Mouse (Mus musculus) MEL (cell line): ENCODE measurements at regions not wholly inside any gene's neighbourhood (a gene's known extent, or its start where the extent isn't known, plus 50 kb on each side); places are given as distances from the start of the nearest gene placed in this dataset.

Experiments used
- CTCF ChIP-seq, 3 experiments: IDR thresholded peaks in 2 of 3; conservative IDR thresholded peaks in 1 of 3; 2 replicates each; pipeline ENCODE4 v1.5.1; 2011 to 2012; ENCODE audit warnings: low read length in 3 of 3, low read depth in 2 of 3, mild to moderate bottlenecking in 2 of 3, improper control_type of control experiment in 1 of 3, inconsistent platforms in 1 of 3, mixed read lengths in 1 of 3, moderate library complexity in 1 of 3; ENCODE audit not compliant: control insufficient read depth in 1 of 3, insufficient read depth in 1 of 3, poor library complexity in 1 of 3, severe bottlenecking in 1 of 3
- GATA1 ChIP-seq: IDR thresholded peaks from 2 replicates; pipeline ENCODE4 v1.6.1; 2011; ENCODE audit warnings: low read depth, low read length, improper control_type of control experiment
- MAX ChIP-seq: IDR thresholded peaks from 2 replicates; pipeline ENCODE4 v1.6.1; 2011; ENCODE audit warnings: low read length, improper control_type of control experiment
- MEF2A ChIP-seq: IDR thresholded peaks from 2 replicates; pipeline ENCODE4 v1.6.1; 2014; ENCODE audit warnings: low read depth, mild to moderate bottlenecking, inconsistent platforms, low read length, improper control_type of control experiment; ENCODE audit not compliant: poor library complexity, insufficient replicate concordance, severe bottlenecking; ENCODE audit errors: extremely low read depth
- NELFE ChIP-seq: IDR thresholded peaks from 2 replicates; pipeline ENCODE4 v1.6.1; 2011; ENCODE audit warnings: low read depth, low read length, improper control_type of control experiment
- POLR2A ChIP-seq, 2 experiments: IDR thresholded peaks; 2 replicates each; pipeline ENCODE4 v1.6.1; 2011 to 2012; ENCODE audit warnings: low read length in 2 of 2, mild to moderate bottlenecking in 2 of 2, control low read depth in 1 of 2, improper control_type of control experiment in 1 of 2, low read depth in 1 of 2, moderate library complexity in 1 of 2; ENCODE audit not compliant: control insufficient read depth in 1 of 2, insufficient read depth in 1 of 2, poor library complexity in 1 of 2
- POLR2AphosphoS5 ChIP-seq: IDR thresholded peaks from 2 replicates; pipeline ENCODE4 v1.6.1; 2012; ENCODE audit warnings: low read depth, borderline replicate concordance, mild to moderate bottlenecking, inconsistent platforms, low read length, moderate library complexity, mixed read lengths
- SIN3A ChIP-seq: IDR thresholded peaks from 2 replicates; pipeline ENCODE4 v1.6.1; 2012; ENCODE audit warnings: low read length, improper control_type of control experiment, inconsistent platforms
- TBP ChIP-seq: IDR thresholded peaks from 2 replicates; pipeline ENCODE4 v1.8.0; 2011; ENCODE audit warnings: low read depth, low read length, improper control_type of control experiment
- ZC3H11A ChIP-seq: IDR thresholded peaks from 2 replicates; pipeline ENCODE4 v1.6.1; 2012; ENCODE audit warnings: low read depth, mild to moderate bottlenecking, inconsistent platforms, low read length, improper control_type of control experiment
- ZKSCAN1 ChIP-seq: IDR thresholded peaks from 2 replicates; pipeline ENCODE4 v1.6.1; 2012; ENCODE audit warnings: low read depth, mild to moderate bottlenecking, inconsistent platforms, low read length, improper control_type of control experiment, moderate library complexity
- ZNF384 ChIP-seq: IDR thresholded peaks from 2 replicates; pipeline ENCODE4 v1.6.1; 2012; ENCODE audit warnings: low read depth, mild to moderate bottlenecking, inconsistent platforms, low read length, improper control_type of control experiment

DNA sequence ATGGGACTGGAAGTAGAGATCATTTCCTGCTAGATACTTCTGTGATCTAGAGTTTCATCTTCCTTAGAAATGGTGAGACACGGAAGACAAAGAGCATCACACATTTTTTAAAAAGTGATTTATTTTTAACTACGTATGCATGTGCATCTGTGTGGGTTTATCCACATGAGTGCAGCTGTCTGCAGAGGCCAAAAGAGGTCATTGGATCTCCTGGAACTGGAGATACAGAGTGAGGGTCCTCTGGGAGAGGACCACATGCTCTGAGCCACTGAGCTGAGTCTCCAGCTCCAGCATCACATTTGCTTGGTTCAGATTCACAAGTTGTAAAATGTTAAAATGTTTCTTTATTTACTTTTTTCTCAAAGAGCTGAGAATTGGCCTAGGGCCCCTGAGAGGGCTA, 166.1 kb downstream of the Gas1 start:
- no peak for TF ChIP-seq GATA1
- no peak for TF ChIP-seq NELFE
- TF ChIP-seq POLR2A (IDR thresholded peaks at IDR 0.05; ENCODE audit: control insufficient read depth in 1 of 2, insufficient read depth in 1 of 2, low read depth in 1 of 2, low read length in 2 of 2, poor library complexity in 1 of 2): no peak
- TF ChIP-seq CTCF (IDR thresholded peaks at IDR 0.05 in 2 of 3, conservative IDR thresholded peaks at IDR 0.05 in 1 of 3; ENCODE audit: control insufficient read depth in 1 of 3, insufficient read depth in 1 of 3, low read depth in 2 of 3, low read length in 3 of 3, poor library complexity in 1 of 3, severe bottlenecking in 1 of 3): no peak
- TF ChIP-seq POLR2AphosphoS5: no peak
- TF ChIP-seq ZKSCAN1: no peak
- TF ChIP-seq SIN3A: no peak
- TF ChIP-seq ZC3H11A: no peak
- TF ChIP-seq MEF2A: no peak
- TF ChIP-seq MAX: no peak
- TF ChIP-seq TBP: no peak
- no peak for TF ChIP-seq ZNF384
